ENCODE assay signal across 10 mouse cellular contexts in genomic region chr13:45560543-45560942, GRCm38 (mm10). TPM values are rescaled to one million over a fixed set of nuclear protein-coding genes. Genes with fewer than 3 reads are reported as not detected.
A peak's percentile ranks its signal among the peaks of the same experiment; 100 is the strongest.
DNase-seq lines count a peak whose midpoint lies in the region; ATAC-seq and TF ChIP-seq lines count a peak whose summit lies in the region.
"Had no signal": no experiment of that assay in that cellular context is flagged by ENCODE, and none has a peak within 500 bp of the region (broad histone marks: within the 10 kb centered on the region; RNA-seq: fewer than 3 reads in every experiment).

No protein-coding gene starts in this region.

- TF ChIP-seq POLR2A in thymus, adult 2 months (IDR thresholded peaks at IDR 0.05; ENCODE audit: control insufficient read depth, extremely low read depth, insufficient read depth, low read length, poor library complexity), result no peak

- H3K4me2 ChIP-seq in intestine, postnatal 0 days (replicated peaks; ENCODE audit: low read depth), result no peak overlapping the region
- no peak overlapping the region for H3K4me2 ChIP-seq in intestine, embryonic 16.5 days (ENCODE audit: low read depth, low read length)
- H3K4me2 ChIP-seq in stomach, postnatal 0 days (replicated peaks; ENCODE audit: low read depth), result no peak overlapping the region
- no peak overlapping the region for H3K4me2 ChIP-seq in heart, embryonic 11.5 days

- no peak for ATAC-seq in intestine, postnatal 0 days
- ATAC-seq in intestine, embryonic 16.5 days, result no peak
- no peak for ATAC-seq in stomach, postnatal 0 days (ENCODE audit: low FRiP score, low TSS enrichment)
- ATAC-seq in heart, embryonic 11.5 days (replicated peaks; ENCODE audit: insufficient number of reproducible peaks, low FRiP score, low TSS enrichment), result no peak
- ATAC-seq: inflammation-experienced regulatory T-cells, adult 6 months had no signal

- WGBS in intestine, postnatal 0 days, result 71% methylated on average over 7 of the region's 7 CpGs
- 71% methylated on average over 7 of the region's 7 CpGs for WGBS in intestine, embryonic 16.5 days
- 84% methylated on average over 7 of the region's 7 CpGs for WGBS in thymus, adult 2 months
- WGBS in stomach, postnatal 0 days, result 76% methylated on average over 7 of the region's 7 CpGs
- WGBS in heart, embryonic 11.5 days (ENCODE audit: insufficient replicate concordance), result 69% methylated on average over 7 of the region's 7 CpGs

- TF ChIP-seq CTCF in intestine, postnatal 0 days (IDR thresholded peaks at IDR 0.05; ENCODE audit: low read depth), result peak; percentile 75
- TF ChIP-seq CTCF in thymus, adult 2 months (IDR thresholded peaks at IDR 0.05; ENCODE audit: borderline replicate concordance, control insufficient read depth, extremely low read depth, insufficient read depth, low read length, poor library complexity), result no peak
- peak; percentile 78 for TF ChIP-seq CTCF in stomach, postnatal 0 days (IDR thresholded peaks at IDR 0.05; ENCODE audit: low read depth)

- no peaks in the 10 kb centered on the region for H3K9me3 ChIP-seq in intestine, postnatal 0 days (ENCODE audit: control insufficient read depth)
- H3K9me3 ChIP-seq in intestine, embryonic 16.5 days (ENCODE audit: control insufficient read depth, low read length), result no peaks in the 10 kb centered on the region
- no peaks in the 10 kb centered on the region for H3K9me3 ChIP-seq in stomach, postnatal 0 days (ENCODE audit: control insufficient read depth, low read length)
- no peaks in the 10 kb centered on the region for H3K9me3 ChIP-seq in heart, embryonic 11.5 days (replicated peaks; ENCODE audit: control insufficient read depth, low read length)

- no peaks in the 10 kb centered on the region for H3K27me3 ChIP-seq in intestine, postnatal 0 days (replicated peaks; ENCODE audit: control insufficient read depth, insufficient read depth, low read length)
- H3K27me3 ChIP-seq in intestine, embryonic 16.5 days (replicated peaks; ENCODE audit: control insufficient read depth, insufficient read depth, low read length), result no peaks in the 10 kb centered on the region
- H3K27me3 ChIP-seq in thymus, adult 2 months (ENCODE audit: control insufficient read depth, insufficient read depth, low read length), result no peaks in the 10 kb centered on the region
- no peaks in the 10 kb centered on the region for H3K27me3 ChIP-seq in stomach, postnatal 0 days (ENCODE audit: control insufficient read depth, insufficient read depth, low read length)
- H3K27me3 ChIP-seq in heart, embryonic 11.5 days (ENCODE audit: control insufficient read depth, insufficient read depth, low read length), result no peaks in the 10 kb centered on the region

- H3K4me3 ChIP-seq in intestine, postnatal 0 days (ENCODE audit: low read depth, low read length), result no peak overlapping the region
- H3K4me3 ChIP-seq in intestine, embryonic 16.5 days (ENCODE audit: low read length), result no peak overlapping the region
- no peak overlapping the region for H3K4me3 ChIP-seq in thymus, adult 2 months (ENCODE audit: control insufficient read depth, insufficient read depth, low read length)
- H3K4me3 ChIP-seq in stomach, postnatal 0 days (ENCODE audit: low read depth, low read length), result no peak overlapping the region
- no peak overlapping the region for H3K4me3 ChIP-seq in heart, embryonic 11.5 days (ENCODE audit: low read depth, low read length)

- TF ChIP-seq EP300 in stomach, postnatal 0 days (optimal IDR thresholded peaks at IDR 0.05), result no peak

- peak; percentile 17 for DNase-seq in thymus, adult 2 months
- DNase-seq in thymus, postnatal 14 days, result no peak
- peak; percentile 68 for DNase-seq in embryo, embryonic 10.5 days (ENCODE audit: low spot score)
- peak; percentile 27 for DNase-seq in stomach, postnatal 0 days (ENCODE audit: low spot score)
- DNase-seq in adrenal gland, adult (ENCODE audit: inconsistent age in 2 of 2, low spot score in 1 of 2), result no peak

- H3K36me3 ChIP-seq in intestine, postnatal 0 days (ENCODE audit: control insufficient read depth, insufficient read depth), result no peaks in the 10 kb centered on the region
- no peaks in the 10 kb centered on the region for H3K36me3 ChIP-seq in intestine, embryonic 16.5 days (ENCODE audit: control insufficient read depth, insufficient read depth, low read length)
- H3K36me3 ChIP-seq in thymus, adult 2 months (ENCODE audit: control insufficient read depth, insufficient read depth, low read length), result no peaks in the 10 kb centered on the region
- no peaks in the 10 kb centered on the region for H3K36me3 ChIP-seq in stomach, postnatal 0 days (ENCODE audit: control insufficient read depth, insufficient read depth, low read length)
- H3K36me3 ChIP-seq in heart, embryonic 11.5 days (ENCODE audit: control insufficient read depth, insufficient read depth, low read length), result no peaks in the 10 kb centered on the region

- H3K9ac ChIP-seq in intestine, postnatal 0 days (ENCODE audit: low read depth, low read length), result no peak overlapping the region
- H3K9ac ChIP-seq in intestine, embryonic 16.5 days (ENCODE audit: low read depth, low read length), result no peak overlapping the region
- H3K9ac ChIP-seq in stomach, postnatal 0 days (ENCODE audit: low read length), result no peak overlapping the region
- H3K9ac ChIP-seq in heart, embryonic 11.5 days (ENCODE audit: low read depth, low read length), result no peak overlapping the region

- no peak overlapping the region for H3K27ac ChIP-seq in intestine, postnatal 0 days (ENCODE audit: low read depth, low read length)
- no peak overlapping the region for H3K27ac ChIP-seq in intestine, embryonic 16.5 days (ENCODE audit: low read length)
- no peak overlapping the region for H3K27ac ChIP-seq in thymus, adult 2 months (ENCODE audit: control insufficient read depth, insufficient read depth, low read length)
- no peak overlapping the region for H3K27ac ChIP-seq in stomach, postnatal 0 days (replicated peaks)
- H3K27ac ChIP-seq in heart, embryonic 11.5 days (ENCODE audit: low read depth, low read length), result no peak overlapping the region
- H3K27ac ChIP-seq: macrophage had no signal

- H3K4me1 ChIP-seq in intestine, postnatal 0 days (replicated peaks; ENCODE audit: control insufficient read depth, insufficient read depth, low read length), result no peaks in the 10 kb centered on the region
- no peaks in the 10 kb centered on the region for H3K4me1 ChIP-seq in intestine, embryonic 16.5 days (ENCODE audit: control insufficient read depth, insufficient read depth, low read length)
- no peaks in the 10 kb centered on the region for H3K4me1 ChIP-seq in thymus, adult 2 months (replicated peaks; ENCODE audit: control insufficient read depth, insufficient read depth, low read length)
- no peaks in the 10 kb centered on the region for H3K4me1 ChIP-seq in stomach, postnatal 0 days (replicated peaks; ENCODE audit: control insufficient read depth, insufficient read depth)
- peaks cover 35% of the 10 kb centered on the region for H3K4me1 ChIP-seq in heart, embryonic 11.5 days (ENCODE audit: control insufficient read depth, insufficient read depth, low read length)

RNA-seq across cellular contexts. Expression of gene Gmpr, which starts 53.3 kb away (rescaled TPM):
- polyA plus RNA-seq in intestine, postnatal 0 days (2015; fragmentation: Nextera tagmentation; extraction: Ambion mirVana), result 20.5 and 22.5 TPM in 2 replicates
- 24.4 and 31.1 TPM in 2 replicates for polyA plus RNA-seq in intestine, embryonic 16.5 days (2015; fragmentation: Nextera tagmentation; extraction: Ambion mirVana)
- polyA plus RNA-seq in thymus, adult 2 months (2012; rRNA removed), result 32.6 and 43.5 TPM in 2 replicates
- polyA plus RNA-seq in stomach, postnatal 0 days (2015; fragmentation: Nextera tagmentation; extraction: Ambion mirVana), result 38.7 and 40.3 TPM in 2 replicates
- 176 and 191 TPM in 2 replicates for polyA plus RNA-seq in heart, embryonic 11.5 days (2014; fragmentation: Nextera tagmentation; extraction: Ambion mirVana)

Comparison
In these comparisons a context has a peak if more than half of its experiments do, and no peak if none do; other contexts are left out.
1. DNase-seq: peak in thymus, adult 2 months (single experiment), embryo, embryonic 10.5 days (single experiment) and stomach, postnatal 0 days (single experiment); none in thymus, postnatal 14 days (single experiment) and adrenal gland, adult (0 of 2).